Mouse (Mus musculus) hindbrain, embryonic 13.5 days (tissue): ENCODE measurements around the gene Erg. TPM values are rescaled to one million over a fixed set of nuclear protein-coding genes. Genes with fewer than 3 reads are reported as not detected.

ENCODE experiments used
- ATAC-seq: fragments of 200-750 bp; cut with Nextera tagmentation; 2 replicates; pipeline ENCODE4 v1.8.0; 2017; ENCODE audit warnings: moderate TSS enrichment; ENCODE audit not compliant: low FRiP score
- H3K27ac ChIP-seq: fragments of 300-500 bp; sonication (generic); 2 replicates; pipeline ENCODE4 v1.5.1; 2015; ENCODE audit warnings: inconsistent platforms, mild to moderate bottlenecking, moderate library complexity
- H3K27me3 ChIP-seq: fragments of 300-500 bp; sonication (generic); 2 replicates; pipeline ENCODE4 v1.6.1; 2015; ENCODE audit warnings: mild to moderate bottlenecking, inconsistent platforms
- H3K36me3 ChIP-seq: fragments of 300-500 bp; sonication (generic); 2 replicates; pipeline ENCODE4 v1.6.1; 2015; ENCODE audit warnings: mild to moderate bottlenecking, inconsistent platforms
- H3K4me1 ChIP-seq: fragments of 300-500 bp; sonication (generic); replicated peaks from 2 replicates; pipeline ENCODE4 v1.6.1; 2015; ENCODE audit warnings: inconsistent platforms
- H3K4me2 ChIP-seq: fragments of 300-500 bp; sonication (generic); 2 replicates; pipeline ENCODE4 v1.6.1; 2015; ENCODE audit warnings: inconsistent platforms, mild to moderate bottlenecking, moderate library complexity
- H3K4me3 ChIP-seq: fragments of 300-500 bp; sonication (generic); 2 replicates; pipeline ENCODE4 v1.5.1; 2015; ENCODE audit warnings: mild to moderate bottlenecking, inconsistent platforms
- H3K9ac ChIP-seq: fragments of 300-500 bp; sonication (generic); 2 replicates; pipeline ENCODE4 v1.6.1; 2015; ENCODE audit warnings: mild to moderate bottlenecking, inconsistent platforms
- H3K9me3 ChIP-seq: fragments of 300-500 bp; sonication (generic); 2 replicates; pipeline ENCODE4 v1.6.1; 2016; ENCODE audit warnings: inconsistent platforms
- WGBS: fragments of 180-500 bp; shearing (Covaris S2); methylation state at CpG from one replicate; pipeline ENCODE4 v1.1.7; 2015; 5-methylcytosine and 5-hydroxymethylcytosine counted together
- polyA plus RNA-seq: library from polyadenylated mRNA; unstranded; fragments of >200 nt; fragmentation: Nextera tagmentation; extraction: Ambion mirVana; gene quantifications from 2 replicates; pipeline ENCODE4 v1.2.1, GENCODE M21; 2015

Gene Erg
- polyA plus RNA-seq, 1 experiment from 2014 or later, result 2.1 TPM

DNA sequence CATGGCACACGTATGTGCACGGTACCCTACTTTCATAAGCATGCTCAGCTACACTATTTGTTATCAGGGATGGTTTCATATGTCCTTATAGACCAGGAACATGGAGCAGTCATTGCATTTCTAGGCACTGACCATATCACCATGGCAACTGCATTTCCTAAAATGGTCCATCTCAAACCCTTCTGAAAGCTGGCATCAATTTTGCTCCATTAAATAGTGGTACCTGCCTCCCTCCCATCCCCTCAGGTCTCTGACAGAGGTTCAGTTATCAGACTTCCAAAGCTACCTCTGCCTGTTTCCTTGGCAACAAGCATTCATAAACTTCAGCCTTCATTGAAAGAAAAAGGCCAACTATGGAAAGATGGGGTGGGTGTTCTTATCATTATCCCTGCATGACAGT is 118.5 kb downstream of the Erg start:
- H3K27ac ChIP-seq, result no peak overlapping the region
- H3K9ac ChIP-seq, result no peak overlapping the region
- H3K4me3 ChIP-seq, result no peak overlapping the region
- H3K36me3 ChIP-seq, result no peaks in the 10 kb centered on the region
- ATAC-seq, result no peak
- no peaks in the 10 kb centered on the region for H3K4me1 ChIP-seq
- no peak overlapping the region for H3K4me2 ChIP-seq
- no peaks in the 10 kb centered on the region for H3K27me3 ChIP-seq
- H3K9me3 ChIP-seq, result no peaks in the 10 kb centered on the region
- 95% methylated on average over 2 of the region's 2 CpGs for WGBS

DNA sequence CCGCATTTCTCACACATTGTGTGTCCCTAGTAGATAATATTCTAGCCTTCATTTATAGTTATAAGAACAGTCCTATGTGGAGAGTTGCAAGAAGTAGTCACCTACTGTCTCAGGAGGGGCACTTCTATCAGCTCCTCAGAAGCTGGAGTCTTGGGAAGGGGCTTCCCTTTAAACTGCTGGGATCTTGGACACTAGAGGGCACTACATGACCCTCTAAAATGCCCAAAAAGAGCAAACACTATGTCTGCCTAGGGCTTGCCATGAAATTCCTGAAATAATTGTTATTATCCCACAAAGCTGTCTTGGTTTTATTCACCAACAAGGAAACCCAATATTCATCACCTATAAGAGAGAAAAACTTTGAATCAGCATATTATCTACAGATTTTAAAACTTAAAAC is 119.8 kb downstream of the Erg start:
- ATAC-seq, result no peak
- Histone ChIP-seq H3K4me1 (no peaks in the 10 kb centered on the region), H3K9ac (no peak overlapping the region), H3K4me2 (no peak overlapping the region), H3K36me3 (no peaks in the 10 kb centered on the region), H3K27me3 (no peaks in the 10 kb centered on the region), H3K27ac (no peak overlapping the region), H3K9me3 (no peaks in the 10 kb centered on the region), H3K4me3 (no peak overlapping the region)
- 84% methylated on average over 1 of the region's 1 CpGs for WGBS

DNA sequence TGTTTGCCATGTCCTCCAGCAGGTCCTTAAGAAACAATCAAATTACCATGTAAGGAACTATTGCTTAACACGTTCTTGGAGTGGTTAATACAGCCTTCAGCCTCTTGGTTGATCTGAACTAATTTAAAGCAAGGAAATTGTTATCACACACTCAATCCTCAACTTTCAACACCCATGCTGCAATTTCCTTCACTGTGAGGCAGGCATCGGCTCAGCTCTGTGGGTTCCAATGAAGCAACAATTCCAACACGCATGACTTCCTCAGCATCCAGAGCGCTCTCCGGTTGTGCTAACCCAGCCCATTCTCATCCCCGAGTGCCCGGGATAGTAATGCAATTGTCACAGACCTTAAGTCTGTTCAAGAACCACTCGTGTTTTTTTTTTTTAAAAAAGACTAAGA is 121.8 kb downstream of the Erg start:
- H3K9me3 ChIP-seq, result no peaks in the 10 kb centered on the region
- H3K4me3 ChIP-seq, result no peak overlapping the region
- H3K4me2 ChIP-seq, result no peak overlapping the region
- H3K9ac ChIP-seq, result no peak overlapping the region
- H3K4me1 ChIP-seq, result no peaks in the 10 kb centered on the region
- no peaks in the 10 kb centered on the region for H3K27me3 ChIP-seq
- WGBS, result 65% methylated on average over 8 of the region's 8 CpGs
- no peak overlapping the region for H3K27ac ChIP-seq
- no peaks in the 10 kb centered on the region for H3K36me3 ChIP-seq
- no peak for ATAC-seq

DNA sequence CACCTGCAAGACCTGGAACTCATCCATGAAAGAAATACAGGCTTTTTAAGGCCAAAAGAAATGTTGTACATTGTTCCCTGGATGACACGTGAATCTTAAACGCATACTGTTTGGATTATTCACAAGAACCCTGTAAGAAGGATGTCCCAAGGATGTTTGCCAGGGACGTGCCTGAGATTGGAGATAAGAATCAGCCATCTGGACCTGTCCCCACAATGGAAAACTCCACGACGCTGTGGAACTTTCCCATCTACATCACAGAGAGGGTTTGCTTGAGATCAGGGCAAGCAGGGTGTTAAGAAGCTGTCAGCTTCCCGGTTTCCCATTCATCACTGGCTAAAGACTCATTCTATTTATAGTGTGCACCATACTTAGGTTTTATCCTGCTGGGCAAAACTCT is 122.6 kb downstream of the Erg start:
- H3K9ac ChIP-seq, result no peak overlapping the region
- no peak overlapping the region for H3K27ac ChIP-seq
- H3K4me3 ChIP-seq, result no peak overlapping the region
- no peak overlapping the region for H3K4me2 ChIP-seq
- WGBS, result 68% methylated on average over 6 of the region's 6 CpGs
- no peaks in the 10 kb centered on the region for H3K9me3 ChIP-seq
- H3K27me3 ChIP-seq, result no peaks in the 10 kb centered on the region
- H3K4me1 ChIP-seq, result no peaks in the 10 kb centered on the region
- H3K36me3 ChIP-seq, result no peaks in the 10 kb centered on the region
- ATAC-seq, result no peak

DNA sequence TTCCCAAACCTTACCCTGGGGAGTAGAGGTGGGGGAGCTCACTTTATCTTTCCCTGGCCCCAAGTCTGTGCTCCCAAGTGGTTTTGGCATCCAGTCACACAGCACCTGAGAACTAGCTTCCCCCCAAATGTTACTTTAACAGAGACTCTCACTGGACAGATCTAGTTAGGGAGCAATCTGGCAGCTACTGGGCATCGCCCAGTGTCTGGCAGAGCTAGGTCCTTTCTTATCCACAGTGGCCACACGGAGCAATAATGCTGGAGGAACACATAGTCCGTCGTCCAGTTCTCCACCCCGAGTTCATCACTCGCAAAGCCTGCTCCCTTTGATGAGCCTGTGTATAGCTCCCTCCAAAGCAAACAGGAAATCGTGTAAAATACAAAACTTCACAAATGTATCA is 124.5 kb downstream of the Erg start:
- no peak overlapping the region for H3K4me2 ChIP-seq
- ATAC-seq, result no peak
- WGBS, result 84% methylated on average over 7 of the region's 7 CpGs

DNA sequence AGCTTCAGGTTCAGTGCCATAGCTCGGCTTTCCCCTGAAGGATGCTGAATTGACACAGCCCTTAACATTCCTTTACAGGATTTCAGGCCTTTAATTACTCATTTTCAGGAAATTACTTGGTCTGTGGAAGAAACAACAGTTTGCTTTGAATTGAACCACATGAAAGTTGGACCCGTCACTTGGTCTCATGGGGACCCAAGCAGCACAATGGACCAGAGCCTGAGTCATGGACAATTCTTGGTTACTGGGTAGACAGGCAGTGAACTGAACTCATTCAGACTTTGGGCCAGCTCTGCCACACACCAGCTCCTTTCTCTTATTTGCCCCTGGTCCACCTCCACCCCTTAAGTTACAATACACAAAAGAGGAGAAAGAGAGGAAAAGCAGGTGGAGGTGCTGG is 126.1 kb downstream of the Erg start:
- WGBS, result 92% methylated on average over 2 of the region's 2 CpGs
- ATAC-seq, result no peak

More for the DNA sequence above, 124.5 kb downstream of the Erg start:
- Histone ChIP-seq H3K9me3 (no peaks in the 10 kb centered on the region), H3K27ac (no peak overlapping the region), H3K4me3 (no peak overlapping the region), H3K4me1 (no peaks in the 10 kb centered on the region), H3K27me3 (no peaks in the 10 kb centered on the region), H3K36me3 (no peaks in the 10 kb centered on the region), H3K9ac (no peak overlapping the region)

DNA sequence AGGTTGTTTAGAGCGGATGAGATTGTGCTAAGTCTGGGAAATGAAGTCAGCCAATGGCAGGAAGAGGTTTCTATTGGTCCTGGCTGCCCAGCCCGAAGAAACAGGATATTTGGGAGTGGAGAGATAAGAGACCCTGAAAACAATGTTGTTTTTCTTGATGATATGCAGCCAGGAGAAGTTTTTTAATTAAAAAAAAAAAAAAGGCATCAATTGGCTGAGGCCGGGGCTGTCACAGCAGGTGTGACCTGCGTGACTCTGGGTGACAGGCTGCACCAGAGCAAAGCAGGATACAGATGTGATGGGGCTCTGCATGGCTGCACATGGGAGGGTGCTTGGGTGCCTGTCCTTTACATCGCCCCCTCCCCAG is 127.1 kb downstream of the Erg start:
- Histone ChIP-seq H3K36me3 (no peaks in the 10 kb centered on the region), H3K27me3 (no peaks in the 10 kb centered on the region), H3K9ac (no peak overlapping the region), H3K9me3 (no peaks in the 10 kb centered on the region), H3K4me3 (no peak overlapping the region), H3K4me2 (no peak overlapping the region), H3K27ac (no peak overlapping the region), H3K4me1 (no peaks in the 10 kb centered on the region)
- WGBS, result 82% methylated on average over 5 of the region's 5 CpGs
- no peak for ATAC-seq

More for the DNA sequence above, 126.1 kb downstream of the Erg start:
- Histone ChIP-seq H3K27ac (no peak overlapping the region), H3K9ac (no peak overlapping the region), H3K4me1 (no peaks in the 10 kb centered on the region), H3K4me3 (no peak overlapping the region), H3K36me3 (no peaks in the 10 kb centered on the region), H3K27me3 (no peaks in the 10 kb centered on the region), H3K4me2 (no peak overlapping the region), H3K9me3 (no peaks in the 10 kb centered on the region)

DNA sequence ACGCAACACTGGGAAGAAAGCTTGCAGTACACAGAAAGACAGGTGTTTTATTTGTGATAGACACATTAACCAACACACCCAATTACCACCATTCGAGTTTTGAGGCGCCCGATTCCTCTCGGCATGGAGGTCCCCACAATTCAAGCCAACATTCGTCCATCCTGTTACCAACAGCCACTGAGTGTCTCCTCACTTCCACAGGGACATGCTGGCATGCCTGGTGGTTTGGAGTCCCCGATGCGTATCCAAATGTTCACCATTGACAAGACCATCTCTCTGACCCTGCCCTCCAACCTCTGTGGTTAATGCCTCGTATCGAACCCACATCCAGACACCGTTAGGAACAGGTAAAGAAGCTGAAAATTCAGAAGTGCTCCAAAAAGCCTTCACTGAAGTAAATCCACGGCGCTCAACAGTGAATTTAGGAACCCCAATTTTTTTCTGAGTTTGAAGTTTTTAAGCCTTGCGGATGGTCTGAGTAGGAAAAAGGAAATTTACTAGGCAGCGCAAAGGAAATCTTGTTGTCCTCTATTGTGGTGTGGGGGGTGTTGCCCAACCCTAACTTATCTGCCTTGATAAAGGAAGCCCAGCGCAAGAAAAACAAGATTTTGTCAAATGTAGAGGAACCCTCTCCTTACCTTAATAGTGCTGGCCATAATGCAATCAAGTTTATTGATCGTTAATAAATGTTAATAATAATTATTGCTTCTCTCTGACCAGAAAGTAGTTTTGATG is 127.6 kb downstream of the Erg start:
- 92% methylated on average over 17 of the region's 17 CpGs for WGBS
- 0 out of 2 replicates have a peak overlapping the region, but pooled peaks have one; percentile 23 for H3K27ac ChIP-seq
- peak overlapping the region; percentile 9; the same call in 1 of the 2 replicates for H3K4me3 ChIP-seq
- H3K27me3 ChIP-seq, result no peaks in the 10 kb centered on the region
- no peaks in the 10 kb centered on the region for H3K4me1 ChIP-seq
- no peak for ATAC-seq
- H3K36me3 ChIP-seq, result no peaks in the 10 kb centered on the region
- no peak overlapping the region for H3K9ac ChIP-seq
- no peak overlapping the region for H3K4me2 ChIP-seq
- no peaks in the 10 kb centered on the region for H3K9me3 ChIP-seq

DNA sequence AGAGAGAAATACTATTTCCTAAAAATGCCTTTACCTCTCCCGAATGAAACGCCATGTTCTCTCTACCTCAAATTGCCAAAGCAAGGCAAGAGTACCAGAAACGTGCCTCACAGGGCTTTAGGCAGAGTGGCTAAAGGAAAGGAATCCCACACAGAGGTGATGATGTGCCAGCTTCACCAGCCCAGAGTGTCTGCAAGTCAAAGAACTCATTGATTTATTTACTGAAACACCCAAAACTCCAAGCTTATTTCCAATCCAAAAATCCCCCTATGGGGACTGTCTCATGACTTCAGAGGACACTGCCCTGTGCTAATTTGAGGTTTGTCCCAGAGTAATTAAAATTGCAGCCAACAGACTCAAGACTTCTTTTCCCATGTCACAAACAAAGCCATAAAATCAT is 129.4 kb downstream of the Erg start:
- H3K4me2 ChIP-seq, result no peak overlapping the region
- no peak overlapping the region for H3K27ac ChIP-seq
- no peaks in the 10 kb centered on the region for H3K36me3 ChIP-seq
- no peak for ATAC-seq
- H3K9me3 ChIP-seq, result no peaks in the 10 kb centered on the region
- H3K9ac ChIP-seq, result no peak overlapping the region
- no peaks in the 10 kb centered on the region for H3K4me1 ChIP-seq
- H3K27me3 ChIP-seq, result no peaks in the 10 kb centered on the region
- WGBS, result 93% methylated on average over 3 of the region's 3 CpGs
- no peak overlapping the region for H3K4me3 ChIP-seq

DNA sequence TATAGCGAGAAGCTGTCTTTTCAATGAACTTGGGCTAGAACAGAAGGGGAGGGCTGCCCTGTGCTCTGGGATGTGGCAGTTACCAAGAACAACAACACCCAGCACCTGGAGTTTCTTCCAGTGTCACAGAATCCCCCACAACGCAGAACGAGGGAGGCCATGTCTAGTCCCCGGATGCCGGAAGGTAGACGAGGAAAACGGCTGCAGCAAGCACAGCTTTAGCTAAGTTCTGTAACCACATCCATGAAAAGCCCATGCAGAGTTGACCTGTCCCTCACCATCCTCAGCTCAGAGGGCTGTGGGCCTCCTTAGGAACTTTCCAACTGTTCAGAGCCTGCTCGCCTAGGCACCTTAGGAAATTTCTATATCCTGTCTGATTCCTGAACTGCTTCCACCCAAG is 130.5 kb downstream of the Erg start:
- WGBS, result 86% methylated on average over 8 of the region's 8 CpGs
- H3K9me3 ChIP-seq, result no peaks in the 10 kb centered on the region
- ATAC-seq, result no peak
- no peak overlapping the region for H3K27ac ChIP-seq
- no peaks in the 10 kb centered on the region for H3K4me1 ChIP-seq
- no peak overlapping the region for H3K4me2 ChIP-seq
- H3K9ac ChIP-seq, result no peak overlapping the region
- H3K4me3 ChIP-seq, result no peak overlapping the region
- no peaks in the 10 kb centered on the region for H3K36me3 ChIP-seq
- H3K27me3 ChIP-seq, result no peaks in the 10 kb centered on the region

DNA sequence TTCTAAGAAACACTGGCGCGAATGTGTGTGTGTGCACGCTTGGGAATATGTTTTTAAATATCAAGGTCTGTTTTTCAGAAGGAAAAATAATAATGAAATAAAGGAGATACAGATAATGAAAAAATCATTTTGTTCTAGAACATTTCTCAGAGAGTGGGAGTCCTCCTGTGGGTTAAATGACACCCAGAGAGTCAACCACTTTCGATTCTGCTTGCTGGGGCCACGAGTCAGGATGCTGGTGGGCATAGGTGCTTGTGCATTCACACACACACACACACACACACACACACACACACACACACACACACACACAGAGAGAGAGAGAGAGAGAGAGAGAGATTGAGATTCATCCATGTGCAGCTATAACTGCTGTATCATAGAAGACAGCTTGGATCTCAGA is 130.9 kb downstream of the Erg start:
- 92% methylated on average over 5 of the region's 5 CpGs for WGBS
- H3K4me3 ChIP-seq, result no peak overlapping the region
- no peaks in the 10 kb centered on the region for H3K36me3 ChIP-seq
- no peak overlapping the region for H3K9ac ChIP-seq
- no peaks in the 10 kb centered on the region for H3K9me3 ChIP-seq
- H3K4me1 ChIP-seq, result no peaks in the 10 kb centered on the region
- no peak overlapping the region for H3K4me2 ChIP-seq
- ATAC-seq, result no peak
- H3K27ac ChIP-seq, result no peak overlapping the region
- no peaks in the 10 kb centered on the region for H3K27me3 ChIP-seq

DNA sequence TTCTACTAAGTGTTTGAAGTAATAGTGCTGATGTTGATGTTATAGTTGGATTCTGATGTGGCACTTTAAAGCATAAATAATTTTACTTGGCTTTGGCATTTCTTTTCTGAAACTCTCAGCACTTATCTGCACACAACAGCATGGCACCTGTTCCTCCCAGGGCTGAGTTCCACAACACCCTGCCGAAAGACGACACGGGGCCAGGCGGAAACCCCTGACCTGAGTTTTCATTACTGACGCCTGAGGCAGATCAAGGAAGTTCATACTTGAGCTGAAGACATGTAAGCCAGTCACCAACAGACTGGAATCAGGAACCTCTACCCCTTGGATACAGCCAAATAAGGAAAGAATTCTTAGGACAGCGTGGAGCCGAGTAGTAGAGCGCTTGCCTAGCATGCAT is 134.0 kb downstream of the Erg start:
- Histone ChIP-seq H3K4me3 (no peak overlapping the region), H3K36me3 (no peaks in the 10 kb centered on the region), H3K27me3 (no peaks in the 10 kb centered on the region), H3K9ac (no peak overlapping the region), H3K4me2 (no peak overlapping the region), H3K4me1 (0 out of 2 replicates have a peak, but pooled peaks cover 7% of the 10 kb centered on the region), H3K27ac (no peak overlapping the region), H3K9me3 (no peaks in the 10 kb centered on the region)
- ATAC-seq, result no peak
- WGBS, result 92% methylated on average over 8 of the region's 8 CpGs

DNA sequence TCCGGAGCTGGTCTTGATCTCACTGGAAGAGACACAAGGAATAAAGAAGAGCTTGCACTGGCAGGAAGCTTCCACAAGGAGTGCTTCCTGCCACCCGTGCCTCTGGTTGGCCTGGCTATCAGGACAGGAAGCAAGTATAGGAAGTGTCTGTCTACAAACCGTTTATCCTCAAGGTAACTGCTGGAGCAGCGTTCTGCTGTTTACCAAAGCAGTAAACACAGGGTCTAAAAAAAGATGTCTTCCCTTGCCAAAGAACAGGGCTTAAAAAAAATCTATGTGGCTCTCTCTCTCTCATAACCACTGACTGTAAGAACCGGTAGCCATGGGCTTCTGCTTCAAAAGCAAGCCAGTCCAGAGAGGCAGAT is 137.1 kb downstream of the Erg start:
- no peak for ATAC-seq
- no peaks in the 10 kb centered on the region for H3K9me3 ChIP-seq
- H3K4me2 ChIP-seq, result no peak overlapping the region
- H3K27me3 ChIP-seq, result no peaks in the 10 kb centered on the region
- WGBS, result 80% methylated on average over 5 of the region's 5 CpGs
- no peak overlapping the region for H3K9ac ChIP-seq
- no peak overlapping the region for H3K27ac ChIP-seq
- 0 out of 2 replicates have a peak, but pooled peaks cover 7% of the 10 kb centered on the region for H3K4me1 ChIP-seq
- no peaks in the 10 kb centered on the region for H3K36me3 ChIP-seq
- no peak overlapping the region for H3K4me3 ChIP-seq
